Mouse (Mus musculus): ENCODE measurements at regions not wholly inside any gene's neighbourhood (a gene's known extent, or its start where the extent isn't known, plus 50 kb on each side); places are given as distances from the start of the nearest gene placed in this dataset.

GRCm38 (mm10) chr4:89082838-89083237, 54.1 kb upstream of the Mtap start:
- DNase-seq (ENCODE audit: low spot score) = no peak

GRCm38 (mm10) chr4:89078485-89078884, 58.4 kb upstream of the Mtap start:
- DNase-seq (ENCODE audit: low spot score) = no peak

- DNase-seq (ENCODE audit: low spot score) = no peak
These were observed 62.2 kb upstream of the Mtap start for GRCm38 (mm10) chr4:89074705-89075104.

- no peak for DNase-seq (ENCODE audit: low spot score)
These were observed 66.5 kb upstream of the Mtap start for GRCm38 (mm10) chr4:89070430-89070829.

- DNase-seq (ENCODE audit: low spot score) = no peak
These were observed 72.5 kb upstream of the Mtap start for GRCm38 (mm10) chr4:89064401-89064800.

GRCm38 (mm10) chr4:89062384-89062783, 74.5 kb upstream of the Mtap start:
- no peak for DNase-seq (ENCODE audit: low spot score)

GRCm38 (mm10) chr4:89061619-89062018, 75.3 kb upstream of the Mtap start:
- no peak for DNase-seq (ENCODE audit: low spot score)

GRCm38 (mm10) chr4:89057573-89057972, 79.3 kb upstream of the Mtap start:
- no peak for DNase-seq (ENCODE audit: low spot score)

- no peak for DNase-seq (ENCODE audit: low spot score)
These were observed 79.8 kb upstream of the Mtap start for GRCm38 (mm10) chr4:89057135-89057534.

- no peak for DNase-seq (ENCODE audit: low spot score)
These were observed 81.0 kb upstream of the Mtap start for GRCm38 (mm10) chr4:89055969-89056368.

GRCm38 (mm10) chr4:89053606-89054005, 83.3 kb upstream of the Mtap start:
- no peak for DNase-seq (ENCODE audit: low spot score)

- DNase-seq (ENCODE audit: low spot score) = no peak
These were observed 85.0 kb upstream of the Mtap start for GRCm38 (mm10) chr4:89051897-89052296.

- no peak for DNase-seq (ENCODE audit: low spot score)
These were observed 86.2 kb upstream of the Mtap start for GRCm38 (mm10) chr4:89050551-89051199.

- no peak for DNase-seq (ENCODE audit: low spot score)
These were observed 87.1 kb upstream of the Mtap start for GRCm38 (mm10) chr4:89049592-89050440.

- DNase-seq (ENCODE audit: low spot score) = no peak
These were observed 92.4 kb upstream of the Mtap start for GRCm38 (mm10) chr4:89044516-89044915.

- no peak for DNase-seq (ENCODE audit: low spot score)
These were observed 92.9 kb upstream of the Mtap start for GRCm38 (mm10) chr4:89043982-89044381.

- no peak for DNase-seq (ENCODE audit: low spot score)
These were observed 96.1 kb upstream of the Mtap start for GRCm38 (mm10) chr4:89040856-89041255.

GRCm38 (mm10) chr4:89038906-89039305, 98.0 kb upstream of the Mtap start:
- no peak for DNase-seq (ENCODE audit: low spot score)

- no peak for DNase-seq (ENCODE audit: low spot score)
These were observed 98.8 kb upstream of the Mtap start for GRCm38 (mm10) chr4:89038135-89038534.

- DNase-seq (ENCODE audit: low spot score) = no peak
These were observed 102.1 kb upstream of the Mtap start for GRCm38 (mm10) chr4:89034822-89035221.

GRCm38 (mm10) chr4:89034299-89034698, 102.6 kb upstream of the Mtap start:
- no peak for DNase-seq (ENCODE audit: low spot score)

GRCm38 (mm10) chr4:89012681-89013353, 124.1 kb upstream of the Mtap start:
- DNase-seq (ENCODE audit: low spot score) = no peak

- DNase-seq (ENCODE audit: low spot score) = no peak
These were observed 128.4 kb upstream of the Mtap start for GRCm38 (mm10) chr4:89008561-89008960.
